Mouse (Mus musculus) liver, embryonic 18 days (tissue): ENCODE results near the gene Gtsf1l. TPM values are rescaled to one million over a fixed set of nuclear protein-coding genes. Genes with fewer than 3 reads are reported as not detected.

Source experiments
- polyA plus RNA-seq: library from polyadenylated mRNA; depleted of rRNA; stranded (reverse); fragments of >200 nt; gene quantifications from 2 replicates; pipeline ENCODE4 v1.2.3, GENCODE M21; 2012; rRNA removed

Gtsf1l gene
- 0.08 and 0.13 TPM in 2 replicates for polyA plus RNA-seq

GRCm38 (mm10) chr2:163087728-163088127 is at the start of gene Gtsf1l:
Gene Gtsf1l (minus strand): TSS chr2:163087855.

GRCm38 (mm10) chr2:163054335-163054840 is 33.3 kb downstream of the Gtsf1l start, which contains the start of gene Mybl2:
Gene Mybl2 (plus strand): TSS chr2:163054687.

Other genes with a start within 250 kb of the Gtsf1l start
- gene Srsf6, start 156.3 kb downstream of the Gtsf1l start, polyA plus RNA-seq: 111 and 126 TPM in 2 replicates
- gene L3mbtl1, start 144.4 kb downstream of the Gtsf1l start, polyA plus RNA-seq: 0.07 and 0.22 TPM in 2 replicates
- 4.4 and 4.9 TPM in 2 replicates for gene Sgk2, start 100.5 kb downstream of the Gtsf1l start, polyA plus RNA-seq
- 12.1 and 12.7 TPM in 2 replicates for gene Ift52, start 70.5 kb downstream of the Gtsf1l start, polyA plus RNA-seq
- gene Mybl2, start 33.2 kb downstream of the Gtsf1l start, polyA plus RNA-seq: 20.0 and 22.4 TPM in 2 replicates
- gene Tox2, start 115.3 kb upstream of the Gtsf1l start, polyA plus RNA-seq: 0.64 and 0.82 TPM in 2 replicates